Mouse (Mus musculus): ENCODE measurements at regions not wholly inside any gene's neighbourhood (a gene's known extent, or its start where the extent isn't known, plus 50 kb on each side); places are given as distances from the start of the nearest gene placed in this dataset.

- DNase-seq (ENCODE audit: low spot score in 2 of 2) = no peak
- Histone ChIP-seq H3K4me3 (no peak overlapping the region), H3K27ac (no peak overlapping the region)
- no peak for TF ChIP-seq CTCF (conservative IDR thresholded peaks at IDR 0.05)
Observed at GRCm38 (mm10) chr4:8990551-8990950, 751.7 kb upstream of the Car8 start.

- H3K4me3 ChIP-seq = no peak overlapping the region
- DNase-seq (ENCODE audit: low spot score in 2 of 2) = no peak
- H3K27ac ChIP-seq = no peak overlapping the region
- no peak for TF ChIP-seq CTCF (conservative IDR thresholded peaks at IDR 0.05)
Observed at GRCm38 (mm10) chr4:8989614-8990013, 750.8 kb upstream of the Car8 start.

- Histone ChIP-seq H3K4me3 (no peak overlapping the region), H3K27ac (no peak overlapping the region)
- no peak for DNase-seq (ENCODE audit: low spot score in 2 of 2)
- TF ChIP-seq CTCF (conservative IDR thresholded peaks at IDR 0.05) = no peak
Observed at GRCm38 (mm10) chr4:8989110-8989509, 750.3 kb upstream of the Car8 start.

GRCm38 (mm10) chr4:8988345-8988733 lies 749.5 kb upstream of the Car8 start:
- DNase-seq (ENCODE audit: low spot score in 2 of 2) = no peak
- Histone ChIP-seq H3K4me3 (no peak overlapping the region), H3K27ac (no peak overlapping the region; the same call in 1 of the 2 replicates)
- TF ChIP-seq CTCF (conservative IDR thresholded peaks at IDR 0.05) = no peak

DNA sequence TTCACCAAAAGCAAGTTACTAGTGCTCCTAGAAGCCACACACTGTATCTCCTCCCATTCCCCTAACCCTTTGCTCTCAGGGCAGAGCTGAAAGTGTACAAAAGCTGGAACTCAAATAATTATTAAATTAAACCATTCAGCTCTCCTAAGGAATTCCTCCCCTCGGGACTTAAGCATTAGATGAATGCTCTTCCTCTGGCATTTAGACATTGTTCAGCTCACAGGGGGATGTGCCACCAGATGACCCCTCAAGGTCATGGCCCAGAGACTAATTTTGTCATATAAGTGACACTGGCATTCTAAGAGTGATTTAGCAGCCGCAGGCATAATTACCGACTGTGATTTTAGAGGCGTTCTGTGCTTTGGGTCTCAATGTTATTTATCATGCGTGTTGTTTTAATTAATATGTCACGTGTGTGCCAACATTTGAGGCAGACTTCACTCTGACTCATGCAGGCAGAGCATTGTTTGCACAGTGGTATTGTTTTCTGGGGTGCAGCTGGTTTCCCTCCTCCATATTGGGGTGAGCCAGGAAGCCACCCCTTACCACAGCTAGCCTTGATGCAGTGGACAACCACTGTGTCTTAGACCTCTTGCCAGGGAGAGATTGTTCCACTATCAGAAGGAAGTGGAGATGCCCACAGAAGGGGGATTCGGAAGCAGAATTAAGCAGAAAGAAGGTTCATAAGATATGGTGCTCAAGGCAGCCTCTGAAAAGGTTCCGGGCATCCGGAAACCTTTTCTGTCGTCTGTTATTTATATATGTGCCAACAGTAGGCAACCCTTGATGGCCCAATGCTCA lies 748.9 kb upstream of the Car8 start:
- Histone ChIP-seq H3K4me3 (no peak overlapping the region), H3K27ac (no peak overlapping the region; the same call in 1 of the 2 replicates)
- no peak for DNase-seq (ENCODE audit: low spot score in 2 of 2)
- no peak for TF ChIP-seq CTCF (conservative IDR thresholded peaks at IDR 0.05)

DNA sequence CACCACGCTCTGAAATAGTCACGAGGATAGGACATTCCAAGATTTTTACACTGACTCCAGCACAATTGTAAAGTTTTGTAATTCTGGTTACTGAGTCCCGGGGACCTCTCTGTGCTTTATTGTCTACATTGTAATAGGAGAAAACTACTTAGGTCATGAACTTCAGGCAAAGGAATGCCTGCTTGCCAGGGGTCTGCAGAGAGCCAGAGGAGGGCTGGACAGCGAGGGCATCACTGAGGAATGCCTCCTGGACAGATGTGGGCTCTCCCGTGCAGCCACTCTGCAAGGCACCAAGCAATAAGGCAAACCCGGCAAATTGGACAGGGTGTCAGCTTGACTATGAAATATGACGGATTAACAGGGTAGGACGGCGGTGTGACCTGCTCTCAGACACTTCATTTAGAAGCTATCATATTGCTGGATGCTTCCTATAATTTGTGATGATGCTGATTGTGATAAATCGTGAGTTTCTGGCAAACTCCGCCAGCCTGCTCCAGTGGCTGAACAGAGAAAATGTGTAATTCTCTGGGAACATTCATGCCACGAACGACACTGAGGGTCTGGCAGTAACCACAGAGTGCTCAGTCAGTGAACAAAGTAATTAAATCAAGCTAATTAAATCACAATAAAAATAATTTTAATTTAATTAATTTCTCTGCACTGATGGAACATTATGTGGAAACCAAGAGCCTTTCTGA lies 747.7 kb upstream of the Car8 start:
- Histone ChIP-seq H3K4me3 (no peak overlapping the region), H3K27ac (no peak overlapping the region)
- DNase-seq (ENCODE audit: low spot score in 2 of 2) = no peak
- TF ChIP-seq CTCF (conservative IDR thresholded peaks at IDR 0.05) = no peak

GRCm38 (mm10) chr4:8984059-8984606 lies 745.3 kb upstream of the Car8 start:
- Histone ChIP-seq H3K4me3 (no peak overlapping the region), H3K27ac (no peak overlapping the region)
- DNase-seq (ENCODE audit: low spot score in 2 of 2) = no peak
- no peak for TF ChIP-seq CTCF (conservative IDR thresholded peaks at IDR 0.05)

DNA sequence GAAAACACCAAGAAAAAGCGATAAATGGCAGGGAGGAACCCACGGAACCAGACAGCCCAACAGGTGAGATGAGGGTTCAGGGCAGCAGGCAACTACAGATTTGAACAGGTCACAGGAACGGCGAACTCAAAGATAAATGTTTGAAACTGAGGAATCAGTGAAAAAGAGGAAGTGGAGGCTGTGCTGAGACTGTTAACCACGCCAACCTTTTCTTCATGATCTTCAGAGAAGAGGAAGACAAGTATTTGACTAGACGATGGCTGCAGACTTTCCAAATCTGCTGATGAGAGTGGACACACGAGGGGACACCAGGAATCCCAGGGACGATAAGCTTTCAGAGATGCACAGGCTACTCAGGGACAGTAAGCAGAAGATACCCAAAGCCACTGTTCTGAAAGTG lies 740.1 kb upstream of the Car8 start:
- no peak overlapping the region for H3K27ac ChIP-seq
- no peak overlapping the region for H3K4me3 ChIP-seq
- TF ChIP-seq CTCF (conservative IDR thresholded peaks at IDR 0.05) = no peak
- no peak for DNase-seq (ENCODE audit: low spot score in 2 of 2)

DNA sequence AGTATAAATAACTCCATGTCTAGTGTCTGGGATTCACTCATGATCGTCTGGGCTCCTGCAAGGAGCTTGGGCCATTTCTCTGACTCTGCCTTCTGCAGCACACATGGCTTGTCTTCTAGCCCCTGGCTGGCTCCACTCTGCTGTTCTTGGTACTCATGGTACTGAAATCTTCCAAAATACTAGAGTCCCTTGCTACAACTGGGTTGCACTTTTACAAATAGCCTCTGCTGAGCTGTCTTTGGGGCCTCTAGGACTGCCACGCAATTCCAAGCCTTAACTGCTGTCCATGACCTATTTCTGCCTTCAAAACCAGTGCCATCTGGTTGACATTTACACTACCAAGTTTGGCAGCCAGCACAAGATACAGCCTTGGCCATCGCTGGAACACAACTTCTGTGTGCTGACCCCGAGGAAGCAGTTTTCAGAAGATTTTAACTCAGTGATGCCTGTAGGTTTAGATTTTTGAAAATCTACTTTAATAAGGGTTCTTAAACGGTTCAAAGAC lies 731.2 kb upstream of the Car8 start:
- DNase-seq (ENCODE audit: low spot score in 2 of 2) = no peak
- H3K27ac ChIP-seq = no peak overlapping the region
- no peak overlapping the region for H3K4me3 ChIP-seq
- TF ChIP-seq CTCF (conservative IDR thresholded peaks at IDR 0.05) = no peak

GRCm38 (mm10) chr4:8968741-8969140 lies 729.9 kb upstream of the Car8 start:
- no peak for DNase-seq (ENCODE audit: low spot score in 2 of 2)
- no peak overlapping the region for H3K27ac ChIP-seq
- TF ChIP-seq CTCF (conservative IDR thresholded peaks at IDR 0.05) = no peak
- H3K4me3 ChIP-seq = no peak overlapping the region

- no peak for TF ChIP-seq CTCF (conservative IDR thresholded peaks at IDR 0.05)
- Histone ChIP-seq H3K27ac (no peak overlapping the region), H3K4me3 (no peak overlapping the region)
- DNase-seq (ENCODE audit: low spot score in 2 of 2) = no peak
Observed at GRCm38 (mm10) chr4:8967986-8968385, 729.1 kb upstream of the Car8 start.

GRCm38 (mm10) chr4:8965563-8965962 lies 726.7 kb upstream of the Car8 start:
- Histone ChIP-seq H3K27ac (no peak overlapping the region), H3K4me3 (no peak overlapping the region)
- no peak for TF ChIP-seq CTCF (conservative IDR thresholded peaks at IDR 0.05)
- DNase-seq (ENCODE audit: low spot score in 2 of 2) = no peak

DNA sequence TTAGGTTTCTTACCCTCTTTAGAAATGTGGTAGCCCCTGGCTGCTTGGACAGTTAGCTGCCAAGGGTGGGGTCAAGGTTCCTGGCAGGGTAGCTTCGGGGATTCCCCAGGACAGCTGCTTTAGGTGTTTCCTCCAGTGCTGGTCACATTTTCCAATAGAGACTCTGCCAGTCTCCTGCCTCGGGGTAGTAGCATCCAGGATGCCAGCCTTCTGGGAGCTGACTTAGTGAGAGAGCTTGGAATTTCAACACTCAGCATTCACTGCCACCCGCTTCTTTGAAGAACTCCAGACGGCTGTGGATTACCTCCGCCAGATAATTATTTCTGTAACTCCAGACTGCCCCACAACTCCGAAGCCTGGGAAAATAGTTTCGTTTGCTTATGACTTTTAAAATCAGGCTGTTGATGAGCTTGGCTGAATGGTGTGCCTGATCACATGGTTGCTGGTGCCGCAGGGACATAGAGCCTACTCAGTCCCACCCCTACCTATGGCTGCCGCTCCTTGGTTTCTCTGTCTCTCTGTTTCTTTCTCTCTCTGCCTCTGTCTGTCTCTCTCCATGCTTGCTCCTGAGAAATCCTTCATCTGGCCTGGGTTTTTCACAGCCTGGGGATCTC lies 724.2 kb upstream of the Car8 start:
- Histone ChIP-seq H3K4me3 (no peak overlapping the region), H3K27ac (no peak overlapping the region)
- TF ChIP-seq CTCF (conservative IDR thresholded peaks at IDR 0.05) = no peak
- no peak for DNase-seq (ENCODE audit: low spot score in 2 of 2)

Data from layer of hippocampus, adult 2 months (tissue).